Mouse (Mus musculus): ENCODE results near the gene Mfap1b.
"Not testable (repeated sequence)": the region's sequence is repeated elsewhere in the genome, so short reads cannot be mapped to it uniquely, and the experiment has no call there.

Gene Mfap1b

DNA sequence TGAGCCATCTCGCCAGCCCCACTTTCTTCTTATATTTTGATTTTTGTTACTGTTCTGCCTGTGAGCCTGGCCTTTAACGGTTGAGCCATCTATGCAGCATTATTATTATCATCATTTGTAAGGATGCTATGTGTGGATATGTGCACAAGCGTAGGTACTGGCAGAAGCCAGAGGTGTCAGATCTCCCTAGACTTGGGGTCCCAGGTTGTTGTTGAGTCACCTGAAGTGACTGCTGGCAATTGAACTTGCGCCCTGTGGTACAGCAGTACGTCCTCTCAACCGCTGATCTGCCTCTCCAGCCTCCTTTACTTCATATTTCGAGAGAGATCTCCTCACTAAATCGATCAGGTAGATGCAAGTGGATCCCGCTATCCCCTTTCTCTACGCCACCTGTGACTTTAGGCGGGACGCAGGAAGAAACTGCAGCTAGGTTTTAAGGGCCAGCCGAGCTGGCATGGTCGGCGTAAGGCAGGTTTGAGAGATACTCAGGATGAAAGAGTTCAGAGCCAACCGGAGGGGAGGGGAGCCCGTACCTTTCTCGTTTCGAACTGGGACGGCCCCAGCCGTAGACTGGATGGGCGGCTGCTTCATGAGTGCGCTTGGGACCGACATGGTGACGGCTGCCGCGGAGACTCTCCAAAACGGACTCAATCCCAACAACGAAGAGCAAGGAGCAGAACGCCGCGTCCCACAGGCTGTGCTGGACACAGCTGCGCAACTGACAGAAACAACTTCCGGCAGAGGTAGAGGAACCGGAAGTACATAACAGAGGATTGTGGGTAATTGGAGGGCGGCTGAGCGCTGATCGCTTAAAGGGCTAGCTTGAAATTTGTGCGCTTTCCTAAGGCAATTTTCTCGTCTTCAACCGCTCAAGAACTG, at the start of gene Mfap1b:
Mfap1b (minus strand) TSS at position 767 of the 879 bp plus-strand sequence.
- DNase-seq, result peak; percentile 79

DNA sequence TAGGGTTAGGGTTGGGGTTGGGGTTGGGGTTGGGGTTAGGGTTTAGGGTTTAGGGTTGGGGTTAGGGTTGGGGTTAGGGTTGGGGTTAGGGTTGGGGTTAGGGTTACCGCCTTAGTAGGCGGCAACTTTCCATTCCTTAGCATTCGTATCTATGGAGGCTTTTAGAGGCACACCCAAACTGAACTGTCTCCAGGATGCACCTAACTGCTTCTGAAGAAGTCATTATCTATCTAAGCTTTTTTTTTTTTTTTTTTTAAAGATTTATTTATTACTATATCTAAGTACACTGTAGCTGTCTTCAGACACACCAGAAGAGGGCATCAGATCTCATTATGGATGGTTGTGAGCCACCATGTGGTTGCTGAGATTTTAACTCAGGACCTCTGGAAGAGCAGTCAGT, 49.0 kb upstream of the Mfap1b start:
- not testable (repeated sequence) for DNase-seq

- DNase-seq, result no peak
Observed at GRCm38 (mm10) chr2:121522006-121522405, 48.1 kb upstream of the Mfap1b start.

DNA sequence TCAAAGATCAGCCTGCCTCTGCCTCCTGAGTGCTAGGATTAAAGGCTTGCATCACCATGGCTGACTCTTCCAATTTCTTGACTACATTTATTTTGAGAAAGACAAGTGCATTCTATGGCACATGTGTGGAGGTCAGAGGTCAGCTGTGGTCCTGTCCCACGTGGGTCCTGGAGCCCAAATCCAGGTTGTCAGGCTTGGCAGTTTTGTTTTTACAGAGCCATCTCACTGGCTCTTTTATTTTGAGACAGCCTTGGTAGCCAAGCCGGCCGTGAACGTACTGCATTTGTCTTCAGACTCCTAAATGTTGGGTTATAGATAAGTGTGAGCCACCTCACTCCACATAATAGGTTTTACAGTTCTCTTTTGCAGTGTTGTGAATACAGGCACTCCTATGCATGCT, 44.8 kb upstream of the Mfap1b start:
- not testable (repeated sequence) for DNase-seq

DNA sequence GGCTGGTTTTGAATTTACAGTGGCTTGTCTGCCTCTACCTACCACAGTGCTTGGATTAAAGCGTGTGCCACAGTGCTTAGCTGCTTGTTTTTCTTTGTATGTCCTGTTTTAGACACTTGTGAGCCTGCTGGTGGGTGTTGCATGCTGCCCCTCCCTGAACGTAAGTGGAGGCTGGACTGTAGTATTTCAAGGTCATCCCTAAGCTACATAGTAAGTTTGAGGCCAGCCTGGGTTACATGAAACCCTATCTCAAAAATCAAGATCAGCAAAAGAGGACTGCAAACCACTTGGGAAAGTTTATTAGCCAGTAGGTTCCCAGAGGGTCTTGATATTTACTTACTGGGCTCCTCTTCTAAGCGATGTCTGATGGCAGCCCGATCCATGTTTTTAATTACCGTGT, 44.2 kb upstream of the Mfap1b start:
- DNase-seq, result no peak

- DNase-seq, result no peak
Observed at GRCm38 (mm10) chr2:121514211-121514610, 40.3 kb upstream of the Mfap1b start.

- DNase-seq, result not testable (repeated sequence)
Observed at GRCm38 (mm10) chr2:121512991-121513765, 39.3 kb upstream of the Mfap1b start.

DNA sequence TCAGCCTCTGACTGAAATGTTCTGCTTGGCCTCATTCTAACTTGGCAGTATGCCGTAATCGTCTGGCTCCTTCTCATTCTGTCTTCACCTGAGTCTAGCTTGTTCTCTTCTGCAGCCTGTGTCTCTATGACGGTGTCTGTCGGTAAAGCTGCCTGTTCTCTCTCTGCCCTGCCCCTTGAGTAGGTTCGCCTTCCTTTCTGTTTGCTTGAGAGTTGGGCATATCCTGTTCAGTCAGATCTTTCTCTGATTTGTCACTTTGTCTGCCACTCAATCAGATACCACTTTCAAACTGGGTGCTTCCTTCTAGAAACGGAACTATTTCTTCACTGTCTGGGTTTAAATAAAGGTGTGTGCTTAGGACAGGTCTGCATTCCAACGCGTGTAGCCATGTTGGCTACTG, 37.5 kb upstream of the Mfap1b start:
- DNase-seq, result no peak

DNA sequence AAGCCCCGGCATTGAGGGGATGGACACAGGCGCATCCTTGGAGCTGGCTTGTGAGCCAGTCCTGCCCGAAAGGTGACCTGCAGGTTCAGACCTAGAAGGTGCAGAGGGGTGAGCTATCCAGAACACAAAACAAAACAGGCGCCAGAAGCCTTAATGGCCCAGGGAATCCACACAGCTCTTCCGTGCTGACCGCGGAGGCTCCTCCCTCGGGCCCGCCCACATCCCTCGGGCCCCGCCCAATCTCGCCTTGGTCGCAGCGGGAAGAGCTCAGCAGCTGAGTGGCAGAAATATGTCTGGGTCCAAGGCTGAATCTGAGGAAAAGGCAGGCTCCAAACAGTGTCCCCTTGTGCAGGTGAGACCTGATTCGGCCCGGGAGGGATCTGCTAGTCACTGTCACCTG, 35.7 kb upstream of the Mfap1b start:
- peak; percentile 77 for DNase-seq

DNA sequence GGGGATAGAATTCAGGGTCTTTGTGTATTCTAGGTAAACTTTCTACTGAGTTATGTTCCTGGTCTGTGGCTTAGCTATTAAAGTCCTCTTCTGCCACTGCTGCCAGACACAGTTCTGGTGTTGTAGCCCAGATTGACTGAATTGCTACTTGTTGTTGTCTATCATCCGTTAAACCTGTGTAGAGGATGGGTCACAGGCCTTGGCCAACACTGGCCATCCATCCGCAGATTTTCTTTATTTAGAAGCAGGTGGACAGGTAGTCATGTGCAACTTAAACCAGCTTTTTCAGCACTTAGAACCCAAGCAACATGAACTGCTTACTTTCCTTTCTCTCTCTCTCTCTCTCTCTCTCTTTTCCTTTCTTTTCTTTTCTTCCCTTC, 34.1 kb upstream of the Mfap1b start:
- no peak for DNase-seq

- DNase-seq, result no peak
Observed at GRCm38 (mm10) chr2:121507173-121507950, 33.5 kb upstream of the Mfap1b start.

DNA sequence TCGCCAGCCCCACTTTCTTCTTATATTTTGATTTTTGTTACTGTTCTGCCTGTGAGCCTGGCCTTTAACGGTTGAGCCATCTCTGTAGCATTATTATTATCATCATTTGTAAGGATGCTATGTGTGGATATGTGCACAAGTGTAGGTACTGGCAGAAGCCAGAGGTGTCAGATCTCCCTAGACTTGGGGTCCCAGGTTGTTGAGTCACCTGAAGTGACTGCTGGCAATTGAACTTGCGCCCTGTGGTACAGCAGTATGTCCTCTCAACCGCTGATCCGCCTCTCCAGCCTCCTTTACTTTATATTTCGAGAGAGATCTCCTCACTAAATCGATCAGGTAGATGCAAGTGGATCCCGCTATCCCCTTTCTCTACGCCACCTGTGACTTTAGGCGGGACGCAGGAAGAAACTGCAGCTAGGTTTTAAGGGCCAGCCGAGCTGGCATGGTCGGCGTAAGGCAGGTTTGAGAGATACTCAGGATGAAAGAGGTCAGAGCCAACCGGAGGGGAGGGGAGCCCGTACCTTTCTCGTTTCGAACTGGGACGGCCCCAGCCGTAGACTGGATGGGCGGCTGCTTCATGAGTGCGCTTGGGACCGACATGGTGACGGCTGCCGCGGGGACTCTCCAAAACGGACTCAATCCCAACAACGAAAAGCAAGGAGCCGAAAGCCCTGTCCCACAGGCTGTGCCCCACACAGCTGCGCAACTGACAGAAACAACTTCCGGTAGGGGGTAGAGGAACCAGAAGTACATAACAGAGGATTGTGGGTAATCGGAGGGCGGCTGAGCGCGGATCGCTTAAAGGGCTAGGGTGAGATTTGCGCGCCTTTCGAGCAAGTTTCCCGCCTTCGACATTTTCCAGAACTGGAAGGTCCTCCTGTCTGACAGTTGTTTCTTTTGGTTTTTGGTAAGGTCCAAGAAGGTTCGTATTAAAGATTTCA, 32.3 kb upstream of the Mfap1b start, which contains the start of the genes Mfap1a and Wdr76:
Mfap1a (minus strand) TSS at position 724 of the 941 bp plus-strand sequence.
Wdr76 (plus strand) TSS at position 782 of the 941 bp plus-strand sequence.
- DNase-seq, result peak; percentile 82

DNA sequence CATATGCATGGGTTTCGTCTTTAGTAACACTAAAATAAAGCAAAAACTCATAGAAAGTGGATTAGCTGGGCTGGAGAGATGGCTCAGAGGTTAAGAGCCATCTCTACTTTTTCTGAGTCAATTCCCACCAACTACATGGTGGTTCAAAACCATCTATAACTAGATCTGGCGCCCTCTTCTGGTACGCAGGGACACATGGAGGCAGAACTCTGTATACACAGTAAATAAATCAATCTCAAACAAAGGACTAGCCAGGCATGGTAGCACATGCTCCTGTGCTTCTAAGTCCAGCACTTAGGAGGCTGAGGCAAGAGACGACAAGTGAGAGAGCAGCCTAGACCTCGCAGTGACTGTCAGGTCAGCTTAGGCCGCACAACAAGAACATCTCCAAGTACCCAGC, 27.7 kb upstream of the Mfap1b start:
- DNase-seq, result not testable (repeated sequence)

- not testable (repeated sequence) for DNase-seq
Observed at GRCm38 (mm10) chr2:121484403-121484802, 10.5 kb upstream of the Mfap1b start.

DNA sequence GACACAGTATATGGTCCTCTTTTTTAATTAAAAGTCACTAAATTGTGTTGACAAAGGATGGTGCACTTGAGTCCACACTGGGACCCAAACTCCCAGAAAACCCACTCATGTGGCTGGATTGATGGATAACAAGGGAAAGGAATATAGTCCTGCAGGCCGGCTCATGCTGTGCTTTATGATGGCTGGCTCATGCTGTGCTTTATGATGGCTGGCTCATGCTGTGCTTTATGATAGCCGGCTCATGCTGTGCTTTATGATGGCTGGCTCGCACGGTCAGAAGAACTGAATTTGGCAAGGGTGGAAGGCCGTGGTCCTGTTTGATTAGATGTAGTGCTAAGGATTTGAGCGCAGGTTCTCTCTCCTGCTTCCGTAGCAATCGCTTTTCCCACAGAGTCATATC, 9.7 kb upstream of the Mfap1b start:
- no peak for DNase-seq

DNA sequence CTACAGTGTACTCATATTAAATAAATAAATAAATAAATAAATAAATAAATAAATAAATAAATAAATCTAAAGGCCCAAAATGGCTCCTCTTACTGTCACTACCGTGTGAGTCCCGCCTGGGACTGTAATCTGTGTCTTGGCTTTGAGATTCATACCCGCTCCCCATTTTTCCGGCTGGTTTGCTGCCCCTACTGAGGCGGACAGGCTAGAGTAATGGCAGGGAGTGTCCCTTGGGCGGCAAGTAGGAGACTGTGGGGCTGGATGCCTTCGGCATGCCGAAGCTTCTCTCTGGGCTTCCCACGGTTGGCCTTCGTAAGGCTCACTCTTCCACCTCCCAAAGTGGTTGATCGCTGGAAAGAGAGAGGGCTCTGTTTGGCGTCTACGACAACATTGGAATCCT, 7.0 kb upstream of the Mfap1b start:
- not testable (repeated sequence) for DNase-seq

- DNase-seq, result peak; percentile 14
Observed at GRCm38 (mm10) chr2:121480498-121480897, 6.6 kb upstream of the Mfap1b start.

DNA sequence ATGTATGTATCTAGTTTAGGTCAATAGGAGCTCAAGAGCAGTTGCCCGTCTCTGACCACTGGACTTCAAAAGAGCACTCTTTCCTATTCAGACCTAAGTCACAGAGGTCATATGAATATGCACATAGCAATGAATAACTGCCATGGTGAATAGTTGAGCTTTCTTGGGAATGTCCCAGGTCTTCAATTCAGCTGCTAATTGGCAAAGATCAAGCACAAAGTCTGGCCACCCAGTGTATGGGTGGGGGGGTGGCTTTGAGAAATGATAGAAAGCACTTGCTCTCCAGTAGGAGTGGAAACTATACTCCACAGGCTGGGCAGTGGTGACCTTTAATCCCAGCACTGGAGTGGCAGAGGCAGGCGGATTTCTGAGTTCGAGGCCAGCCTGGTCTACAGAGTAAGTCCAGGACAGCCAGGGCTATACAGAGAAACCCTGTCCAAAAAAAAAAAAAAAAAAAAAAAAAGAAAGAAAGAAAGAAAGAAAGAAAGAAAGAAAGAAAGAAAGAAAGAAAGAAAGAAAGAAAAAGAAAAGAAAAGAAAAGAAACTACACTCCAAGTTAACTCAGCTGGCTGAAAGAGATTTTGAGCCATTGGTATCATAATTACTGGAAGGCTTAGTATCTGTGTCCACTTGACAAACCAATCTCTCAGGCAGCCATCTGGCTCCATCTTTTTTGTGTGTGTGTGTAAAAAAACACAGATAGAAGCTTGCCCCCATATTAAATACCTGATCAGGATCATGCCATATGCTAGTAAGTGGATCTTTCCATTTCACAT, 3.8 kb upstream of the Mfap1b start:
- no peak for DNase-seq

- not testable (repeated sequence) for DNase-seq
Observed at GRCm38 (mm10) chr2:121475306-121475705, 1.4 kb upstream of the Mfap1b start.

- DNase-seq, result peak; percentile 14
Observed at GRCm38 (mm10) chr2:121474180-121474535, 291 bp upstream of the Mfap1b start.

DNA sequence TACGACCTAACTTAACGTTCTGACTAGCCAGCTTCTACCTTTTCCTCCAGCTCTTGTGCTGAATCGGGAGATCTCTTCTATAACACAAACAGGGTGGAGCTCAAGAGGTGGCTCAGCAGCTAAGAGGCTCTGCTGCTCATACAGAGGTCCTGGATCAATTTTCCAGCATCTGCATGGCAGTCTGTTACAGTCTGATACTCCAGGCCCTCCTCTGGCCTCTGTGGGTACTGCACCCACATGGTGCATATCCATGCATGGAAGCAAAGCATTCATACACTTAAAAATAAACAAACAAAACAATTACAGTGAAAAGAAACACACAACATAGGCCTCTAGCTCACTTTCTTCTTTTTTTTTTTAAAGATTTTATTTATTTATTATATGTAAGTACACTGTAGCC, 1.1 kb downstream of the Mfap1b start:
- DNase-seq, result not testable (repeated sequence)
